Mouse (Mus musculus) intestine, postnatal 0 days (tissue): ENCODE measurements around the gene Pmm2. TPM values are rescaled to one million over a fixed set of nuclear protein-coding genes. Genes with fewer than 3 reads are reported as not detected.

Source experiments
- ATAC-seq: fragments of 200-750 bp; cut with Nextera tagmentation; 2 replicates; pipeline ENCODE4 v1.8.0; 2017; ENCODE audit warnings: mild to moderate bottlenecking, moderate TSS enrichment, moderate library complexity
- H3K27ac ChIP-seq: fragments of 300-500 bp; sonication (generic); 2 replicates; pipeline ENCODE4 v1.5.1; 2014; ENCODE audit warnings: mild to moderate bottlenecking, low read depth, low read length, moderate library complexity
- H3K27me3 ChIP-seq: fragments of 300-500 bp; sonication (generic); replicated peaks from 2 replicates; pipeline ENCODE4 v1.6.1; 2014; ENCODE audit warnings: low read length, mixed read lengths; ENCODE audit not compliant: control insufficient read depth, insufficient read depth
- H3K36me3 ChIP-seq: fragments of 300-500 bp; sonication (generic); 2 replicates; pipeline ENCODE4 v1.6.1; 2014; ENCODE audit warnings: mild to moderate bottlenecking, moderate library complexity; ENCODE audit not compliant: control insufficient read depth, insufficient read depth
- H3K4me1 ChIP-seq: fragments of 300-500 bp; sonication (generic); replicated peaks from 2 replicates; pipeline ENCODE4 v1.6.1; 2014; ENCODE audit warnings: antibody characterized with exemption, low read length, mixed read lengths; ENCODE audit not compliant: control insufficient read depth, insufficient read depth
- H3K4me2 ChIP-seq: fragments of 300-500 bp; sonication (generic); replicated peaks from 2 replicates; pipeline ENCODE4 v1.6.1; 2014; ENCODE audit warnings: low read depth, mild to moderate bottlenecking, moderate library complexity
- H3K4me3 ChIP-seq: fragments of 300-500 bp; sonication (generic); 2 replicates; pipeline ENCODE4 v1.5.1; 2014; ENCODE audit warnings: low read depth, low read length
- H3K9ac ChIP-seq: fragments of 300-500 bp; sonication (generic); 2 replicates; pipeline ENCODE4 v1.6.1; 2014; ENCODE audit warnings: mild to moderate bottlenecking, low read depth, low read length
- H3K9me3 ChIP-seq: fragments of 300-500 bp; sonication (generic); 2 replicates; pipeline ENCODE4 v1.6.1; 2016; ENCODE audit warnings: mixed run types; ENCODE audit not compliant: control insufficient read depth
- CTCF ChIP-seq: sonication (generic); IDR thresholded peaks from 2 replicates; pipeline ENCODE4 v1.5.1; 2016; ENCODE audit warnings: low read depth, mild to moderate bottlenecking, control low read depth, antibody characterized with exemption, moderate library complexity
- WGBS: fragments of 180-500 bp; shearing (Covaris S2); extraction: QIAGEN DNeasy Blood & Tissue Kit; methylation state at CpG from one replicate; pipeline ENCODE4 v1.1.7; 2014; 5-methylcytosine and 5-hydroxymethylcytosine counted together
- polyA plus RNA-seq: library from polyadenylated mRNA; unstranded; fragments of >200 nt; fragmentation: Nextera tagmentation; extraction: Ambion mirVana; gene quantifications from 2 replicates; pipeline ENCODE4 v1.2.1, GENCODE M21; 2015

Gene Pmm2
- polyA plus RNA-seq, 1 experiment from 2014 or later, result 116 TPM

DNA sequence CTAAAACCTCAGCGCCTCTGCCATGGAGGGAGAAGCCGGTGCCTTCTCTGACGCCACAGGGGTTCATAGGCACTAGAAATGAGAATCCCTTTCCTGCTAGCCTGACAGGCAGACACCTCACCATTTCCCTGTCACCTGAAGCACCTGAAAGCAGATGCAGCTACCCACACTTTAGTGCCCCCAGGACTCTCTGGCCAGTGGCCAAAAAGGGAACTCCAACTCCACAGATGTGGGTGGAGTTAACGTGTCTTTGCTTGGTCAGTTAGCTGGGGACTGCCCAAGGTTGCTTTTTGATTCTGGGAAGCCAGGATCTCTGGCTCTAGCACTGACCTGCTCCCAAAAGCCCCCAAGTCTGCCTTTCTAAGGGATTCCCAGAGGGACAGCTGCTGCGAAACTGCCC, 32.0 kb downstream of the Pmm2 start:
- 72% methylated on average over 5 of the region's 5 CpGs for WGBS
- H3K9me3 ChIP-seq, result no peaks in the 10 kb centered on the region
- H3K9ac ChIP-seq, result no peak overlapping the region

DNA sequence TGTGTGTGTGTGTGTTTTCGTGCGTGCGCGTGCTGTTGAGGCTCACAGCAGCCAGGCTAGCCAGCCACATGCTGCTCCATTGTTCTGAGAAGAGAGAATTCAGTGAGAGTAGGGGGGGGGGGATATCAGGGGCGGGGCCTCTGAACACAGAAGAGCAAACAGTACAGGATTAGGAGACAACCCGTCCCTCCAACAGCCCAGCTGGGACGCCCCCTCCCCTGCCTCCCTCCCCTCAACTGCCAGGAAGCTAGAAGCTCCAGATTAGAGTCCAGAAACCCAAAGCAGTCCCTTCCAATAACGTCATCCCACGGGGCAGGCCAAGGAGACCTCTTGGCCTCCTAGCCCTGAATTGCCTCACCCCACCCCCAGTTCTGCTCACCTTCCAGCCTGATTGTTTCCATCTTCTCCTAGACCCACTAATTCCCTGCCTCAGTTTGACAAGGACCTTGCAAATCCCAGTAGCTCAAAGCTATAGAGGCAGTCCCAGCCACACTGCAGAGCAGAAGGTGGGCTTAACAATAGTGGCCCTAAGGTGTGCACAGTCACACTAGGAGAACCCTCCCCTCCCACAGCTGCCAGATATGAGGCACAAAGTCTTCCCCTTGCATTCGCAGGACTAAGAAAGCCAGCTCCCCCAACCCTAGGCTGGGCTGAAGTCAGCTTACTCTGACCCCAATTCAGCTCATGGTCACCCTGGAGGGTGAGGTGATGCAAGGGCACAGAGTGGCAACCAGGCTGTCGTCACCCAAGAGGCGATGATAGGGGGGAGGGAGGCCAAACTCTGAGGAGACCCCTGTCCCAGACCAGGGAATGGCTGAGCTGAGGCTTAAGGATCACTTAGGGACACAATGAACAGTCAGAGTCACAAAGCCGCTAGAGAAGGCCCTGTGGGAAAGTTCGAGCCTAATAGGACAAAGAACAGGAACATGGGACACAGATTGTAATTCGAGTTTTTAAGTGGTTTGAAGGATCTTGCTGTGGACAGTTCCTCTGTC, 32.9 kb downstream of the Pmm2 start:
- ATAC-seq, result no peak
- Histone ChIP-seq H3K27ac (no peak overlapping the region), H3K36me3 (peaks cover 7% of the 10 kb centered on the region; the same call in 1 of the 2 replicates), H3K9me3 (no peaks in the 10 kb centered on the region), H3K4me3 (peak overlapping the region; percentile 69), H3K27me3 (no peaks in the 10 kb centered on the region), H3K4me2 (peak overlapping the region; percentile 88), H3K9ac (no peak overlapping the region; the same call in 1 of the 2 replicates), H3K4me1 (peaks cover 13% of the 10 kb centered on the region)
- WGBS, result 12% methylated on average over 15 of the region's 15 CpGs
- no peak for TF ChIP-seq CTCF

More for the DNA sequence above, 32.0 kb downstream of the Pmm2 start:
- Histone ChIP-seq H3K27ac (no peak overlapping the region), H3K36me3 (peaks cover 7% of the 10 kb centered on the region; the same call in 1 of the 2 replicates), H3K4me3 (no peak overlapping the region), H3K4me2 (peak overlapping the region; percentile 88), H3K27me3 (no peaks in the 10 kb centered on the region), H3K4me1 (peaks cover 13% of the 10 kb centered on the region)
- ATAC-seq, result no peak
- no peak for TF ChIP-seq CTCF

DNA sequence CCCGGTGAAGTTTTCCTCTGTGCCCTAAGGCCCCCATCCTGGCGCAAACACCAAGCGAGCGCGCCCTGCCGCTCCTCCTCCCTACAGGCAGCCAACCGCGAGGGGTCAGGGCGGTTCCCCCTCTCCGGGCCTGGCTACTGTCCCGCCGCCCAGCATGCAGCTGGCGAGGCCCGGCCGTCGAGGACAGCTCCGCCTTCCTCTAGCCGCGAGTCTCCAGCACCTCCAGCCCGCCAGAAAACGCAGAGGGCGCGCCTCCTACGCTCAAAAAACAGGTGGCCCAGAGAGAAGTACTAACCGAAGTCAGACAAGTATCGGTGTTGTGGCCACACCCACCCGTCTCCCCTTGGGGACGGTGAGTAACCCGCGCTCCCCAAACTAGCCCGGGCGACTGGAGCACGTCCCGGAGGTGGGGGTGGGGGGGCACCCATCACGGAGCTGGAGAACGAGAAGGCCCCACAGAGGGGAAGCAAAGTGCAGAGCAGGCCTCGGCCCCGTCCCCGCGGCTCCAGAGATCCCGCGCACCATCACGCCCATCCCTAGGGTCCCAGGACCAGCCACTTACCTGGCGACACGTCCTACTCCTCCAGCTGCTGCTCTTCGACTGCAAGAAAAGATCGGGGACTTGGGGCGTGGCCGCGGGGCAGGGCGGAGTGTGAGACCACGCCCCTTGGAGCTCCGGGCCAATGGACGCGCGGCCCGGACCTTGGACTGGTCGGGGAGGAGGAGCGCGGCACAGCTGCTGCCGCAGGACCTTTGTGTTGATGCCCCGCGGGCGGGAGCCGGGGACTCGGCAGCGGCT, 34.3 kb downstream of the Pmm2 start, which contains the start of gene Carhsp1:
Carhsp1 (minus strand) TSS at position 605 of the 799 bp plus-strand sequence.
- Histone ChIP-seq H3K4me3 (peak within 1 kb of the TSS; percentile 69), H3K9me3 (no peaks in the 10 kb centered on the region), H3K4me1 (peaks cover 13% of the 10 kb centered on the region), H3K36me3 (peaks cover 7% of the 10 kb centered on the region; the same call in 1 of the 2 replicates), H3K4me2 (peak within 1 kb of the TSS; percentile 88), H3K9ac (peak within 1 kb of the TSS; percentile 61), H3K27ac (peak within 1 kb of the TSS; percentile 86), H3K27me3 (no peaks in the 10 kb centered on the region)
- WGBS, result under 1% methylated on average over 65 of the region's 67 CpGs
- peak; percentile 66 for TF ChIP-seq CTCF
- peak; percentile 88 for ATAC-seq

DNA sequence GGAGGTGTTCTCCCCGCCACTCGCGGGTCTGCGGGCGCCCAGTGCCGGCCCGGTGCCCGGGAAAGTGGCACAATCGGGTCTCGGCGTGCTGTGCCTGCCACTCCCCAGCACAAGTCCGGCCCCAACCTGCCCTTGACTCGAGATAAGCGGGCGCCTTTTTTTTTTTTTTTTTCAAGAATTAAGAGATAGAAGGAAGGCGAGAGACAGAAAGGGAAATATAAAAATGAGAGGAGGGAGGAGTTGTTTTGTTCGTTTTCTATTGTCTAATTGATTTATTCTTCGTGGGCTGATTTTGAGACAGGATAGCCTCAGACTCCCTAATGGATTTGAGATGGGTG, 34.8 kb downstream of the Pmm2 start:
- peak overlapping the region; percentile 88 for H3K4me2 ChIP-seq
- no peaks in the 10 kb centered on the region for H3K9me3 ChIP-seq
- H3K9ac ChIP-seq, result peak overlapping the region; percentile 22; the same call in 1 of the 2 replicates
- H3K36me3 ChIP-seq, result peaks cover 7% of the 10 kb centered on the region; the same call in 1 of the 2 replicates
- peak overlapping the region; percentile 86; the same call in 1 of the 2 replicates for H3K27ac ChIP-seq
- no peak; the same call in 1 of the 2 replicates for ATAC-seq
- H3K4me3 ChIP-seq, result peak overlapping the region; percentile 69
- H3K4me1 ChIP-seq, result peaks cover 12% of the 10 kb centered on the region
- TF ChIP-seq CTCF, result no peak
- H3K27me3 ChIP-seq, result no peaks in the 10 kb centered on the region
- WGBS, result 0% methylated on average over 18 of the region's 18 CpGs

DNA sequence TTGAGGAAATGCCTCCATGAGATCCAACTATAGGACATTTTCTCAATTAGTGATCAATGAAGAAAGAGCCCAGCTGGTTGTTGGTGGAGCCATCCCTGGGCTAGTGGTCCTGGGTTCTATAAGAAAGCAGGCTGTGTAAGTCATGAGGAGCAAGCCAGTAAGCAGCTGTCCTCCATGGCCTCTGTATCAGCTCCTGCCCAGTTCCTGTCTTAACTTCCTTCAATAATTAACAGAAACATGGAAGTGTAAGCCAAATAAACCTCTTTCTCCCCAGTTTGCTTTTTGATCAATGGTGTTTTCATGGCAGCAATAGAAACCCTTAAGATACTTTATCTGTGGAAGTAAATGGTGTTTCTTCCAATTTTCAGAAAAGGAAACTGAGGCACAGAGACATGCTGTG, 35.3 kb downstream of the Pmm2 start:
- H3K27me3 ChIP-seq, result no peaks in the 10 kb centered on the region
- no peak overlapping the region for H3K27ac ChIP-seq
- H3K4me3 ChIP-seq, result no peak overlapping the region
- H3K4me1 ChIP-seq, result peaks cover 7% of the 10 kb centered on the region
- TF ChIP-seq CTCF, result no peak
- peaks cover 7% of the 10 kb centered on the region; the same call in 1 of the 2 replicates for H3K36me3 ChIP-seq
- no peak overlapping the region for H3K9ac ChIP-seq
- H3K4me2 ChIP-seq, result peak overlapping the region; percentile 88
- no peak for ATAC-seq
- no peaks in the 10 kb centered on the region for H3K9me3 ChIP-seq

DNA sequence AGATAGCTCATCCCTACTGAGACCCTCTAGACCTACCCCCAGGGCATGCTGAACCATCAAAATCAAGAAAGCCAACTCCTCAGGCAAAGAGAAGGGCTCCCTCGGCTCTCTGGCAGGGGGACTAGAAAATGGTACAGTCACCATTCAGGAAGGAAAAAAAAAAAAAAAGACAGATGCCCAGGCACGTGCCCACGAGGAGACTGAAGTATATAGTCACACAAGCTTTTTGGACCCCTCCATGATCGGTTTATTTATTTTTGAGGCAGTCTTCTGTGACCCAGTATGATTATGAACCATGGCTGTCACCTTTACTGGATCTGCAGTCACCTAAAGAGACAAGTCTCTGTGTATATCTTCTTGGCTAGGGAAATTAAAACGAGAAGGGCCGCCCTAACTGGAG, 35.9 kb downstream of the Pmm2 start:
- Histone ChIP-seq H3K4me1 (peaks cover 6% of the 10 kb centered on the region), H3K27me3 (no peaks in the 10 kb centered on the region), H3K9ac (no peak overlapping the region), H3K36me3 (peaks cover 7% of the 10 kb centered on the region; the same call in 1 of the 2 replicates), H3K4me3 (no peak overlapping the region), H3K4me2 (no peak overlapping the region), H3K27ac (no peak overlapping the region), H3K9me3 (no peaks in the 10 kb centered on the region)
- ATAC-seq, result no peak
- no peak for TF ChIP-seq CTCF
- 72% methylated on average over 6 of the region's 6 CpGs for WGBS
